ENCODE assay signal across 8 mouse cellular contexts in the genomic region with DNA sequence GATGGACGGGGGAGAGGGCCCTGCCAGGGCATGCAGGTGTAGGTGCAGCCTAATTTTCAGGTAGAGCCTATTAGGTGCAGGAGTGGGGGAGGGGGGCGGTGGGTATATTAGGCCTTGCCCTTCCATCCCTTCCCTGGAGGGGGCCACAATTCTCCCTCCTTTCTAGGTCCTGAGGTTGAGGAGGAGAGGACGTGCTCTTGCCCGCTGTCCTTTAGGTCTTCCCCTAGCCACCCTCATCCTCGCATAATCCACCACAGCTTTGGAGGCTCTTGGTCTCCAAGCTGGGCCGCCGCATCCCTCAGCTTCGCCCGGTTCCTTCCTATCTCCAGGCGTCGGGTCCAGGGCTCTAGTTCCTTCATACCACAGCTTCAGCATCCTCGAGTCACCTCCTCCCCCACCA. TPM values are rescaled to one million over a fixed set of nuclear protein-coding genes. Genes with fewer than 3 reads are reported as not detected.
DNase-seq lines count a peak whose midpoint lies in the region; ATAC-seq and TF ChIP-seq lines count a peak whose summit lies in the region.

No protein-coding gene starts in this region.

- no peak overlapping the region for H3K27ac ChIP-seq in testis, adult 2 months (ENCODE audit: control insufficient read depth, insufficient read depth, low read depth, low read length)
- H3K27ac ChIP-seq in hindbrain, embryonic 15.5 days (replicated peaks): peak overlapping the region; percentile 100
- H3K27ac ChIP-seq in midbrain, embryonic 16.5 days (ENCODE audit: low read length): peak overlapping the region; percentile 96

- no peak for DNase-seq in testis, postnatal 10 days (ENCODE audit: low spot score)
- no peak for DNase-seq in layer of hippocampus, postnatal 25 days (ENCODE audit: extremely low spot score in 1 of 2, low spot score in 1 of 2)
- DNase-seq in gastrocnemius, postnatal 14 days: no peak

- intact Hi-C loops in gastrocnemius, postnatal 14 days (cut with DNase I; ENCODE audit: low total_unique reads): no loop called here

- 3% methylated on average over 11 of the region's 12 CpGs for WGBS in hindbrain, embryonic 15.5 days
- WGBS in midbrain, embryonic 16.5 days: 0% methylated on average over 12 of the region's 12 CpGs

- H3K27me3 ChIP-seq in erythroblast, embryonic 14.5 days (ENCODE audit: control insufficient read depth): peaks cover 26% of the 10 kb centered on the region
- H3K27me3 ChIP-seq in testis, adult 2 months (ENCODE audit: control insufficient read depth, insufficient read depth, low read length): no peaks in the 10 kb centered on the region
- no peaks in the 10 kb centered on the region for H3K27me3 ChIP-seq in hindbrain, embryonic 15.5 days
- no peaks in the 10 kb centered on the region for H3K27me3 ChIP-seq in midbrain, embryonic 16.5 days (ENCODE audit: control insufficient read depth, insufficient read depth, low read depth, low read length)

- peak overlapping the region; percentile 84 for H3K9ac ChIP-seq in hindbrain, embryonic 15.5 days
- H3K9ac ChIP-seq in midbrain, embryonic 16.5 days (ENCODE audit: low read depth, low read length): peak overlapping the region; percentile 90

- peak overlapping the region; percentile 95 for H3K4me3 ChIP-seq in erythroblast, embryonic 14.5 days (replicated peaks)
- peak overlapping the region; percentile 95 for H3K4me3 ChIP-seq in testis, adult 2 months (ENCODE audit: control insufficient read depth, low read depth, low read length)
- H3K4me3 ChIP-seq in hindbrain, embryonic 15.5 days: peak overlapping the region; percentile 75
- H3K4me3 ChIP-seq in midbrain, embryonic 16.5 days (ENCODE audit: low read depth, low read length): peak overlapping the region; percentile 69

- H3K36me3 ChIP-seq in erythroblast, embryonic 14.5 days (ENCODE audit: control insufficient read depth): peaks cover 12% of the 10 kb centered on the region
- no peaks in the 10 kb centered on the region for H3K36me3 ChIP-seq in testis, adult 2 months (ENCODE audit: control insufficient read depth, insufficient read depth, low read length)
- peaks cover under 1% of the 10 kb centered on the region; the same call in 1 of the 2 replicates for H3K36me3 ChIP-seq in hindbrain, embryonic 15.5 days
- peaks cover 1% of the 10 kb centered on the region for H3K36me3 ChIP-seq in midbrain, embryonic 16.5 days (ENCODE audit: control insufficient read depth, insufficient read depth, low read length)

- H3K4me1 ChIP-seq in erythroblast, embryonic 14.5 days (ENCODE audit: control insufficient read depth): peaks cover 50% of the 10 kb centered on the region
- H3K4me1 ChIP-seq in testis, adult 2 months (ENCODE audit: control insufficient read depth, insufficient read depth, low read length): peaks cover 22% of the 10 kb centered on the region
- H3K4me1 ChIP-seq in hindbrain, embryonic 15.5 days (replicated peaks): peaks cover 64% of the 10 kb centered on the region
- peaks cover 50% of the 10 kb centered on the region for H3K4me1 ChIP-seq in midbrain, embryonic 16.5 days (ENCODE audit: control insufficient read depth, insufficient read depth, low read length)

- H3K9me3 ChIP-seq in erythroblast, embryonic 14.5 days (ENCODE audit: control insufficient read depth, low read length): no peaks in the 10 kb centered on the region
- no peaks in the 10 kb centered on the region for H3K9me3 ChIP-seq in hindbrain, embryonic 15.5 days
- no peaks in the 10 kb centered on the region for H3K9me3 ChIP-seq in midbrain, embryonic 16.5 days (replicated peaks; ENCODE audit: control insufficient read depth, low read length, poor library complexity, severe bottlenecking)

- no peak for TF ChIP-seq CTCF in testis, adult 2 months (IDR thresholded peaks at IDR 0.05; ENCODE audit: control insufficient read depth, insufficient read depth, insufficient replicate concordance, low read depth, low read length)

- peak overlapping the region; percentile 85 for H3K4me2 ChIP-seq in hindbrain, embryonic 15.5 days
- peak overlapping the region; percentile 91 for H3K4me2 ChIP-seq in midbrain, embryonic 16.5 days (ENCODE audit: low read length)

- TF ChIP-seq POLR2A in testis, adult 2 months (IDR thresholded peaks at IDR 0.05; ENCODE audit: control insufficient read depth, low read depth, low read length): no peak

- no peak for ATAC-seq in erythroblast, adult 5-6 weeks (replicated peaks; ENCODE audit: low FRiP score, poor library complexity, severe bottlenecking)
- no peak for ATAC-seq in hindbrain, embryonic 15.5 days (ENCODE audit: low FRiP score, low read depth)
- no peak for ATAC-seq in midbrain, embryonic 16.5 days

RNA-seq across cellular contexts. Expression of gene Map3k12, which starts 0.6 kb away (rescaled TPM):
- polyA plus RNA-seq in erythroblast, embryonic 14.5 days (2012): 0.01 TPM in 2 replicates
- total RNA-seq in erythroblast, adult 5-6 weeks (2015; ENCODE audit: low replicate concordance): not detected in 2 replicates
- total RNA-seq in erythroblast, adult 5-6 weeks (2017; ENCODE audit: low replicate concordance): 0.34 and 1.1 TPM in 2 replicates
- 7.0 and 7.8 TPM in 2 replicates for polyA plus RNA-seq in testis, adult 2 months (2012; rRNA removed)
- 55.7 and 58.3 TPM in 2 replicates for polyA plus RNA-seq in hindbrain, embryonic 15.5 days (2015; fragmentation: Nextera tagmentation; extraction: Ambion mirVana)
- 60.5 and 65.5 TPM in 2 replicates for polyA plus RNA-seq in midbrain, embryonic 16.5 days (2015; fragmentation: Nextera tagmentation; extraction: Ambion mirVana)
- 100 to 1,000 TPM in 1 of 2 experiments, 10 to 100 TPM in 1; 94.0 to 102 TPM for total RNA-seq in layer of hippocampus, postnatal 25 days (2021)
- total RNA-seq in gastrocnemius, postnatal 14 days (2021): 1 to 10 TPM; 3.1 TPM

RNA-seq across cellular contexts. Expression of gene Tarbp2, which starts 1.7 kb away (rescaled TPM):
- 11.9 and 12.1 TPM in 2 replicates for polyA plus RNA-seq in erythroblast, embryonic 14.5 days (2012)
- 3.5 and 7.3 TPM in 2 replicates for total RNA-seq in erythroblast, adult 5-6 weeks (2015; ENCODE audit: low replicate concordance)
- total RNA-seq in erythroblast, adult 5-6 weeks (2017; ENCODE audit: low replicate concordance): 9.6 and 13.5 TPM in 2 replicates
- 335 and 372 TPM in 2 replicates for polyA plus RNA-seq in testis, adult 2 months (2012; rRNA removed)
- polyA plus RNA-seq in hindbrain, embryonic 15.5 days (2015; fragmentation: Nextera tagmentation; extraction: Ambion mirVana): 98.0 and 104 TPM in 2 replicates
- polyA plus RNA-seq in midbrain, embryonic 16.5 days (2015; fragmentation: Nextera tagmentation; extraction: Ambion mirVana): 94.1 and 105 TPM in 2 replicates
- 10 to 100 TPM; 32.8 to 40.4 TPM for total RNA-seq in layer of hippocampus, postnatal 25 days (2021)
- 10 to 100 TPM; 37.9 to 40.2 TPM for total RNA-seq in gastrocnemius, postnatal 14 days (2021)

RNA-seq across cellular contexts. Expression of gene Npff, which starts 8.4 kb away (rescaled TPM):
- 0.16 and 0.17 TPM in 2 replicates for polyA plus RNA-seq in erythroblast, embryonic 14.5 days (2012)
- 4.6 TPM in 1 of 2 replicates, not detected in the other for total RNA-seq in erythroblast, adult 5-6 weeks (2015; ENCODE audit: low replicate concordance)
- total RNA-seq in erythroblast, adult 5-6 weeks (2017; ENCODE audit: low replicate concordance): 5.9 TPM in 1 of 2 replicates, not detected in the other
- polyA plus RNA-seq in testis, adult 2 months (2012; rRNA removed): 0.67 and 0.77 TPM in 2 replicates
- 4.8 and 5.3 TPM in 2 replicates for polyA plus RNA-seq in hindbrain, embryonic 15.5 days (2015; fragmentation: Nextera tagmentation; extraction: Ambion mirVana)
- polyA plus RNA-seq in midbrain, embryonic 16.5 days (2015; fragmentation: Nextera tagmentation; extraction: Ambion mirVana): 1.4 and 2.2 TPM in 2 replicates
- 1 to 10 TPM; 2.1 to 3.0 TPM for total RNA-seq in layer of hippocampus, postnatal 25 days (2021)
- total RNA-seq in gastrocnemius, postnatal 14 days (2021): 1 to 10 TPM; 1.4 to 1.7 TPM

RNA-seq across cellular contexts. Expression of gene Gm10337, which starts 12.8 kb away (rescaled TPM):
- polyA plus RNA-seq in erythroblast, embryonic 14.5 days (2012): not detected in 2 replicates
- not detected in 2 replicates for total RNA-seq in erythroblast, adult 5-6 weeks (2015; ENCODE audit: low replicate concordance)
- total RNA-seq in erythroblast, adult 5-6 weeks (2017; ENCODE audit: low replicate concordance): not detected in 2 replicates
- polyA plus RNA-seq in testis, adult 2 months (2012; rRNA removed): not detected in 2 replicates
- polyA plus RNA-seq in hindbrain, embryonic 15.5 days (2015; fragmentation: Nextera tagmentation; extraction: Ambion mirVana): 9.5 and 14.8 TPM in 2 replicates
- 12.6 TPM in 1 of 2 replicates, not detected in the other for polyA plus RNA-seq in midbrain, embryonic 16.5 days (2015; fragmentation: Nextera tagmentation; extraction: Ambion mirVana)
- not detected for total RNA-seq in layer of hippocampus, postnatal 25 days (2021)
- total RNA-seq in gastrocnemius, postnatal 14 days (2021): not detected

RNA-seq across cellular contexts. Expression of gene Pcbp2, which starts 46.0 kb away (rescaled TPM):
- 31.3 and 62.4 TPM in 2 replicates for polyA plus RNA-seq in erythroblast, embryonic 14.5 days (2012)
- total RNA-seq in erythroblast, adult 5-6 weeks (2015; ENCODE audit: low replicate concordance): 252 and 321 TPM in 2 replicates
- total RNA-seq in erythroblast, adult 5-6 weeks (2017; ENCODE audit: low replicate concordance): 85.4 and 91.0 TPM in 2 replicates
- polyA plus RNA-seq in testis, adult 2 months (2012; rRNA removed): 1,040 and 1,129 TPM in 2 replicates
- polyA plus RNA-seq in hindbrain, embryonic 15.5 days (2015; fragmentation: Nextera tagmentation; extraction: Ambion mirVana): 124 and 126 TPM in 2 replicates
- polyA plus RNA-seq in midbrain, embryonic 16.5 days (2015; fragmentation: Nextera tagmentation; extraction: Ambion mirVana): 105 and 121 TPM in 2 replicates
- total RNA-seq in layer of hippocampus, postnatal 25 days (2021): 100 to 1,000 TPM; 449 to 472 TPM
- 100 to 1,000 TPM; 382 to 414 TPM for total RNA-seq in gastrocnemius, postnatal 14 days (2021)
